Mouse (Mus musculus) bone marrow, adult 2 months (tissue): ENCODE measurements around the gene Usp33. TPM values are rescaled to one million over a fixed set of nuclear protein-coding genes. Genes with fewer than 3 reads are reported as not detected.

Experiments used
- H3K27ac ChIP-seq: fragments of 200-500 bp; 2 replicates; pipeline ENCODE4 v1.5.1; 2012; ENCODE audit warnings: low read depth, mild to moderate bottlenecking, control low read depth, inconsistent platforms, low read length; ENCODE audit not compliant: control insufficient read depth, poor library complexity, insufficient read depth
- H3K4me1 ChIP-seq: fragments of 200-500 bp; 2 replicates; pipeline ENCODE4 v1.6.1; 2011; ENCODE audit warnings: low read length; ENCODE audit not compliant: control insufficient read depth, insufficient read depth
- H3K4me3 ChIP-seq: fragments of 200-500 bp; replicated peaks from 2 replicates; pipeline ENCODE3; 2011; ENCODE audit warnings: mild to moderate bottlenecking, low read depth, low read length, control low read depth; ENCODE audit not compliant: control insufficient read depth
- CTCF ChIP-seq: fragments of 200-500 bp; IDR thresholded peaks from 2 replicates; pipeline ENCODE4 v1.5.1; 2011; ENCODE audit warnings: low read length, control low read depth; ENCODE audit not compliant: control insufficient read depth, insufficient read depth
- POLR2A ChIP-seq: fragments of 200-500 bp; IDR thresholded peaks from 2 replicates; pipeline ENCODE4 v1.6.1; 2011; ENCODE audit warnings: low read depth, mild to moderate bottlenecking, control low read depth, low read length, borderline replicate concordance; ENCODE audit not compliant: control insufficient read depth
- WGBS: fragments of 180-500 bp; shearing (Covaris S2); methylation state at CpG from one replicate; pipeline ENCODE4 v1.1.7; 2018; 5-methylcytosine and 5-hydroxymethylcytosine counted together
- polyA plus RNA-seq: library from polyadenylated mRNA; stranded (reverse); fragments of >200 nt; gene quantifications from 2 replicates; pipeline ENCODE4 v1.2.4, GENCODE M21; 2011; ENCODE audit warnings: low replicate concordance; ENCODE audit not compliant: missing spikeins, insufficient read depth, insufficient read length

Usp33 gene
- polyA plus RNA-seq, 1 experiment = 29.3 TPM

- TF ChIP-seq POLR2A (peak; percentile 60; the same call in 1 of the 2 replicates), CTCF (peak; percentile 68)
- no peaks in the 10 kb centered on the region for H3K4me1 ChIP-seq
- peak within 1 kb of the TSS; percentile 87 for H3K4me3 ChIP-seq
- under 1% methylated on average over 91 of the region's 108 CpGs for WGBS
- peak within 1 kb of the TSS; percentile 91 for H3K27ac ChIP-seq
Observed at GRCm38 (mm10) chr3:152395350-152396277, 49.3 kb downstream of the Usp33 start, which contains the start of gene Zzz3. TSS of gene Zzz3 (plus strand) at chr3:152395473.

- 4% methylated on average over 94 of the region's 102 CpGs for WGBS
- Histone ChIP-seq H3K27ac (peak overlapping the region; percentile 91), H3K4me3 (peak overlapping the region; percentile 87), H3K4me1 (no peaks in the 10 kb centered on the region)
- TF ChIP-seq POLR2A = peak; percentile 85
- no peak for TF ChIP-seq CTCF
Observed at GRCm38 (mm10) chr3:152396278-152396987, 50.2 kb downstream of the Usp33 start.

- H3K4me3 ChIP-seq = peak overlapping the region; percentile 87
- TF ChIP-seq CTCF (no peak), POLR2A (no peak)
- H3K4me1 ChIP-seq = no peaks in the 10 kb centered on the region
- H3K27ac ChIP-seq = peak overlapping the region; percentile 91
- WGBS = under 1% methylated on average over 10 of the region's 10 CpGs
Observed at GRCm38 (mm10) chr3:152396988-152397314, 50.7 kb downstream of the Usp33 start.

- WGBS = 41% methylated on average over 9 of the region's 9 CpGs
- H3K4me3 ChIP-seq = peak overlapping the region; percentile 39
- H3K27ac ChIP-seq = no peak overlapping the region
- TF ChIP-seq POLR2A (no peak), CTCF (no peak)
- no peaks in the 10 kb centered on the region for H3K4me1 ChIP-seq
Observed at GRCm38 (mm10) chr3:152397335-152397940, 51.2 kb downstream of the Usp33 start.

GRCm38 (mm10) chr3:152400441-152400840, 54.2 kb downstream of the Usp33 start:
- Histone ChIP-seq H3K4me3 (no peak overlapping the region), H3K27ac (no peak overlapping the region), H3K4me1 (no peaks in the 10 kb centered on the region; the same call in 1 of the 2 replicates)
- WGBS = 92% methylated on average over 5 of the region's 5 CpGs
- TF ChIP-seq POLR2A (no peak), CTCF (no peak)

GRCm38 (mm10) chr3:152400875-152401274, 54.6 kb downstream of the Usp33 start:
- Histone ChIP-seq H3K27ac (no peak overlapping the region), H3K4me1 (no peaks in the 10 kb centered on the region; the same call in 1 of the 2 replicates), H3K4me3 (no peak overlapping the region)
- 84% methylated on average over 3 of the region's 3 CpGs for WGBS
- TF ChIP-seq CTCF (no peak), POLR2A (no peak)

GRCm38 (mm10) chr3:152401964-152402670, 55.8 kb downstream of the Usp33 start:
- Histone ChIP-seq H3K4me3 (no peak overlapping the region), H3K4me1 (peaks cover 1% of the 10 kb centered on the region), H3K27ac (no peak overlapping the region)
- TF ChIP-seq CTCF (no peak), POLR2A (no peak)
- WGBS = 63% methylated on average over 7 of the region's 7 CpGs
